Mouse (Mus musculus): ENCODE results near the gene Sh3bgrl3. TPM values are rescaled to one million over a fixed set of nuclear protein-coding genes. Genes with fewer than 3 reads are reported as not detected.
"Not testable (repeated sequence)": the region's sequence is repeated elsewhere in the genome, so short reads cannot be mapped to it uniquely, and the experiment has no call there.

Sh3bgrl3 gene
- polyA plus RNA-seq, 1 experiment from 2014 or later: 395 TPM

DNA sequence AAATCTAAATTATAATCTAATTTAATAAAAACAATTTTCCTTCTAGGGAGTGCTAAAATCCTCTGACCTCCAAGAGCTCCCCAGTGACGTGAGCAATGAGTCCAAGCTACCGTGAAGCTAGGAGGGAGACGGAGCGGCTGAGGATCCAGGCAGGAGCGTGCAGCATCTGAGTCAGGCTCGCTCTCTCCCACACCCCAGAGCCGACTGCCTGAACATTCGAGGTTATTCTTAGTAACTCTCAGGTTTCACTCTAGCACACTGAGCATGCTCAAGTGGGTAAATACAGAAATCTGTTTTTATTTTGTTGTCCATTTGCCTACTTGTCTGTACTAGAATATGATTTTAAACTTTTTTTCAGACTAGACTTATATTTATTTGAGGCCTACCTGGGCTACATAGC lies 28.2 kb upstream of the Sh3bgrl3 start:
- Histone ChIP-seq H3K36me3 (ENCODE audit: control insufficient read depth, insufficient read depth, low read length) (no peaks in the 10 kb centered on the region), H3K27me3 (ENCODE audit: control insufficient read depth, insufficient read depth, low read length) (no peaks in the 10 kb centered on the region), H3K9me3 (ENCODE audit: control insufficient read depth, low read length) (no peaks in the 10 kb centered on the region), H3K4me2 (ENCODE audit: low read depth, low read length) (no peak overlapping the region), H3K4me3 (ENCODE audit: low read depth, low read length) (no peak overlapping the region), H3K4me1 (ENCODE audit: control insufficient read depth, insufficient read depth, low read length) (no peaks in the 10 kb centered on the region), H3K9ac (replicated peaks; ENCODE audit: low read depth, low read length) (no peak overlapping the region), H3K27ac (ENCODE audit: low read depth, low read length) (no peak overlapping the region)
- ATAC-seq (ENCODE audit: low read depth): no peak
- 83% methylated on average over 8 of the region's 8 CpGs for WGBS

GRCm38 (mm10) chr4:134155961-134156465 lies 27.4 kb upstream of the Sh3bgrl3 start:
- Histone ChIP-seq H3K27ac (ENCODE audit: low read depth, low read length) (no peak overlapping the region), H3K4me1 (ENCODE audit: control insufficient read depth, insufficient read depth, low read length) (no peaks in the 10 kb centered on the region), H3K4me2 (ENCODE audit: low read depth, low read length) (no peak overlapping the region), H3K9me3 (ENCODE audit: control insufficient read depth, low read length) (no peaks in the 10 kb centered on the region), H3K9ac (replicated peaks; ENCODE audit: low read depth, low read length) (no peak overlapping the region), H3K4me3 (ENCODE audit: low read depth, low read length) (no peak overlapping the region), H3K36me3 (ENCODE audit: control insufficient read depth, insufficient read depth, low read length) (0 out of 2 replicates have a peak, but pooled peaks cover 2% of the 10 kb centered on the region), H3K27me3 (ENCODE audit: control insufficient read depth, insufficient read depth, low read length) (no peaks in the 10 kb centered on the region)
- ATAC-seq (ENCODE audit: low read depth): no peak
- 94% methylated on average over 10 of the region's 10 CpGs for WGBS

GRCm38 (mm10) chr4:134155531-134155930 lies 26.9 kb upstream of the Sh3bgrl3 start:
- Histone ChIP-seq H3K27ac (ENCODE audit: low read depth, low read length) (no peak overlapping the region), H3K36me3 (ENCODE audit: control insufficient read depth, insufficient read depth, low read length) (0 out of 2 replicates have a peak, but pooled peaks cover 5% of the 10 kb centered on the region), H3K4me3 (ENCODE audit: low read depth, low read length) (no peak overlapping the region), H3K4me1 (ENCODE audit: control insufficient read depth, insufficient read depth, low read length) (no peaks in the 10 kb centered on the region), H3K9me3 (ENCODE audit: control insufficient read depth, low read length) (no peaks in the 10 kb centered on the region), H3K9ac (replicated peaks; ENCODE audit: low read depth, low read length) (no peak overlapping the region), H3K27me3 (ENCODE audit: control insufficient read depth, insufficient read depth, low read length) (no peaks in the 10 kb centered on the region), H3K4me2 (ENCODE audit: low read depth, low read length) (no peak overlapping the region)
- 91% methylated on average over 6 of the region's 6 CpGs for WGBS
- ATAC-seq (ENCODE audit: low read depth): no peak

- no peak for ATAC-seq (ENCODE audit: low read depth)
- Histone ChIP-seq H3K27me3 (ENCODE audit: control insufficient read depth, insufficient read depth, low read length) (no peaks in the 10 kb centered on the region), H3K4me3 (ENCODE audit: low read depth, low read length) (no peak overlapping the region), H3K36me3 (ENCODE audit: control insufficient read depth, insufficient read depth, low read length) (0 out of 2 replicates have a peak, but pooled peaks cover 5% of the 10 kb centered on the region), H3K9me3 (ENCODE audit: control insufficient read depth, low read length) (no peaks in the 10 kb centered on the region), H3K4me2 (ENCODE audit: low read depth, low read length) (no peak overlapping the region), H3K9ac (replicated peaks; ENCODE audit: low read depth, low read length) (no peak overlapping the region), H3K4me1 (ENCODE audit: control insufficient read depth, insufficient read depth, low read length) (no peaks in the 10 kb centered on the region), H3K27ac (ENCODE audit: low read depth, low read length) (no peak overlapping the region)
- 96% methylated on average over 3 of the region's 3 CpGs for WGBS
These were observed 25.8 kb upstream of the Sh3bgrl3 start for GRCm38 (mm10) chr4:134154354-134154753.

DNA sequence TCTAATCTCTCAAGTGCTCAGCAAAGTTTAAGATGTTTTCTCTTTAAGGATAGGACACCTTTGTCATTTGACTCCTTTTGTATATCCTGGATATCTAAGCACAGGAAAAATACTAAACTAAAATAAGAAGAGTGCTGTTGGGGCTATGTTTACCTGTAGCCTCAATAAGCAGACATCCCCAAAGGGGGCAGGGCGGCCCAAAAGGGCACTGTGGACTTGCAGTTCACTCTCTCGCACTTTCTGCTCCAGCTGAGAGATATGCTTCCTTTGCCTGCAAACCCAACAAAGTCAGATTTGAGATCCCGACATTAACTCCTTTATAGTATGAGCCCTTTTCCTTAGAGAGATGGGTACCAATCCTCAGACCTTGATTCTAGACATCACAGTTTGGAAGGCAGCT lies 25.1 kb upstream of the Sh3bgrl3 start:
- no peak overlapping the region for H3K27ac ChIP-seq (ENCODE audit: low read depth, low read length)
- WGBS: 100% methylated on average over 3 of the region's 3 CpGs
- 0 out of 2 replicates have a peak, but pooled peaks cover 5% of the 10 kb centered on the region for H3K36me3 ChIP-seq (ENCODE audit: control insufficient read depth, insufficient read depth, low read length)

DNA sequence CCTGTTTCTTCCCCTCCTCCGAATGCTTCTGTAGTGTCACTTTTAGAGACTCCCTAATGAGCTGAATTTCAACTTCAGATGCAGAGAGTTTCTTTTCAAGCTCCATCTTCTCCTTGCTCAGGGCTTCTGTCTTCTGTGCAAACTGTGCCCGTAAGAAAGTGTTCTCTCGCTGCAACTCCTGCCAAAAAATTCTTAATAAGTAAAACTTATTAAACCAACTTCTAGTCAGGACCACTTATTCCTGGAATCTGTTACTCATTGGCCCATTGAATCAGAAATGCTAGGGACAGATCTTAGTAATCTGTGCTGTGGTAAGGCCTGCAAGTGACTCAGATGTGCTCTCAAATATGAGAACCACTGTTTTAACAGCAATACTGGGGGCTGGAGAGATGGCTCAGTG lies 23.5 kb upstream of the Sh3bgrl3 start:
- no peaks in the 10 kb centered on the region for H3K27me3 ChIP-seq (ENCODE audit: control insufficient read depth, insufficient read depth, low read length)
- no peak overlapping the region for H3K9ac ChIP-seq (replicated peaks; ENCODE audit: low read depth, low read length)
- H3K4me3 ChIP-seq (ENCODE audit: low read depth, low read length): no peak overlapping the region
- H3K9me3 ChIP-seq (ENCODE audit: control insufficient read depth, low read length): no peaks in the 10 kb centered on the region
- ATAC-seq (ENCODE audit: low read depth): no peak
- no peak overlapping the region for H3K27ac ChIP-seq (ENCODE audit: low read depth, low read length)
- no peaks in the 10 kb centered on the region for H3K4me1 ChIP-seq (ENCODE audit: control insufficient read depth, insufficient read depth, low read length)
- 0 out of 2 replicates have a peak, but pooled peaks cover 5% of the 10 kb centered on the region for H3K36me3 ChIP-seq (ENCODE audit: control insufficient read depth, insufficient read depth, low read length)
- H3K4me2 ChIP-seq (ENCODE audit: low read depth, low read length): no peak overlapping the region
- 94% methylated on average over 3 of the region's 3 CpGs for WGBS

More for the DNA sequence above, 25.1 kb upstream of the Sh3bgrl3 start:
- Histone ChIP-seq H3K9ac (replicated peaks; ENCODE audit: low read depth, low read length) (no peak overlapping the region), H3K4me2 (ENCODE audit: low read depth, low read length) (no peak overlapping the region), H3K27me3 (ENCODE audit: control insufficient read depth, insufficient read depth, low read length) (no peaks in the 10 kb centered on the region), H3K4me1 (ENCODE audit: control insufficient read depth, insufficient read depth, low read length) (no peaks in the 10 kb centered on the region), H3K4me3 (ENCODE audit: low read depth, low read length) (no peak overlapping the region), H3K9me3 (ENCODE audit: control insufficient read depth, low read length) (no peaks in the 10 kb centered on the region)
- ATAC-seq (ENCODE audit: low read depth): no peak

DNA sequence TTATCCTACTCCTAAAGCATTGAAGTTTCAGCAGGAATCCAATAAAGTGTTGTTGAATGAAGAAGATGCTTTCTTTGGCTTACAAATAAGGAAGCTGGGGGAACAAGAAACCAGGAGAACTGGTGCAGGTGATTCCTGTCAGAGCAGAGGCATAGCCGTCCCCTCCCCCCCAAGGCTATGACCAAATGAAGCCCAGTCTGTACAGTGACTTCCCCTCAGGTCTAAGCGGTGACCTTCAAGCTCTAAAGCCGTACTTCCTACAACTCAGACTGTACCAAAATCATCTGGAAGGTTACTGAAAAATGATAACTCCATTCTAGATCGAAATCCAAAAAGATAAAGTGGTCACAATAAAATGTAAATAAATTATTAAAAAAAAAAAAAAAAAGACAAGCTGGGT lies 20.8 kb upstream of the Sh3bgrl3 start:
- H3K4me1 ChIP-seq (ENCODE audit: control insufficient read depth, insufficient read depth, low read length): no peaks in the 10 kb centered on the region
- H3K9ac ChIP-seq (replicated peaks; ENCODE audit: low read depth, low read length): no peak overlapping the region
- 93% methylated on average over 4 of the region's 4 CpGs for WGBS
- H3K27me3 ChIP-seq (ENCODE audit: control insufficient read depth, insufficient read depth, low read length): no peaks in the 10 kb centered on the region
- 0 out of 2 replicates have a peak, but pooled peaks cover 5% of the 10 kb centered on the region for H3K36me3 ChIP-seq (ENCODE audit: control insufficient read depth, insufficient read depth, low read length)
- no peaks in the 10 kb centered on the region for H3K9me3 ChIP-seq (ENCODE audit: control insufficient read depth, low read length)
- ATAC-seq (ENCODE audit: low read depth): no peak
- no peak overlapping the region for H3K27ac ChIP-seq (ENCODE audit: low read depth, low read length)
- H3K4me3 ChIP-seq (ENCODE audit: low read depth, low read length): no peak overlapping the region
- no peak overlapping the region for H3K4me2 ChIP-seq (ENCODE audit: low read depth, low read length)

GRCm38 (mm10) chr4:134144297-134144696 lies 15.7 kb upstream of the Sh3bgrl3 start:
- H3K36me3 ChIP-seq (ENCODE audit: control insufficient read depth, insufficient read depth, low read length); H3K4me3 ChIP-seq (ENCODE audit: low read depth, low read length); H3K27me3 ChIP-seq (ENCODE audit: control insufficient read depth, insufficient read depth, low read length); H3K4me1 ChIP-seq (ENCODE audit: control insufficient read depth, insufficient read depth, low read length); ATAC-seq (ENCODE audit: low read depth); H3K27ac ChIP-seq (ENCODE audit: low read depth, low read length); H3K9me3 ChIP-seq (ENCODE audit: control insufficient read depth, low read length); H3K9ac ChIP-seq (replicated peaks; ENCODE audit: low read depth, low read length); H3K4me2 ChIP-seq (ENCODE audit: low read depth, low read length): not testable (repeated sequence)
- 94% methylated on average over 5 of the region's 5 CpGs for WGBS

DNA sequence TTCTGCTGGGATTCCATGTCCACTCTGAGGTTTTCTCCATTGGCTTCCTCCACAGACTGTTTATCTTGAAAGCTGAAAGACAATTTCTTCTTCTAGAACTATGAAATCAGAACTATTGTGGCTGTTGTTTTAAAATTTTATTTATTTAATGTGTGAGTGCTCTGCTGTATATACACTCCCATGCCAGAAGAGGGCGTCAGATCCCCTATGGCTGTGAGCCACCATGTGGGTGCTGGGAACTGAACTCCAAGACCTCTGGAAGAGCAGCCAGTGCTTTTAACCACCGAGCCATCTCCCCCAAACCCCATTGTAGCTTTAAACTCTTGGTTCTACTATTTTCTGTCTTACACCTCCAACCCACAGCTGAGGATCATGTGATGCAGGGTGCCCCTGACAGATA lies 10.3 kb upstream of the Sh3bgrl3 start:
- Histone ChIP-seq H3K4me2 (ENCODE audit: low read depth, low read length) (no peak overlapping the region), H3K4me3 (ENCODE audit: low read depth, low read length) (no peak overlapping the region), H3K36me3 (ENCODE audit: control insufficient read depth, insufficient read depth, low read length) (no peaks in the 10 kb centered on the region), H3K27ac (ENCODE audit: low read depth, low read length) (no peak overlapping the region), H3K4me1 (ENCODE audit: control insufficient read depth, insufficient read depth, low read length) (no peaks in the 10 kb centered on the region), H3K27me3 (ENCODE audit: control insufficient read depth, insufficient read depth, low read length) (no peaks in the 10 kb centered on the region), H3K9ac (replicated peaks; ENCODE audit: low read depth, low read length) (no peak overlapping the region), H3K9me3 (ENCODE audit: control insufficient read depth, low read length) (no peaks in the 10 kb centered on the region)
- no peak for ATAC-seq (ENCODE audit: low read depth)
- WGBS: 87% methylated on average over 2 of the region's 2 CpGs
